28 mouse cellular contexts compared by ENCODE assay signal in the genomic region with DNA sequence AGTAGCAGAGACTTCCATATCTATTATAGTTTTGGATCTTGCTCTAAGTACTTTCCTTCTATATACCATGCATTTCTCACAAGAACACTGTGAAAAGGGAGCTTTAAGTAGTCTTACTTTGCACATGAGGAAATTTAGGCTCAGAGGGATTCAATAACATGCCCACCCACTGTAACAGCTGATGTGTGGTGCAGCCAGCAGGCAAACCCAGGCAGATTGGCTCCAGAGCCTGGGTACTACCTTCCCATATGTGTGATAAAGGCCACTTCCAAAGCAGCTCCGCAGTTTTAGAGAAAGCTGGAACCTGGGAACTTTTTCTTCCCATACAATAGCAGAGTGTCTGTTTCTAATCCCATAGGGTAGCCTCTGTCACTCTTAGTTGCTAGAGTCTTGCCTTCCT.
A peak's percentile ranks its signal among the peaks of the same experiment; 100 is the strongest.
DNase-seq lines count a peak whose midpoint lies in the region; TF ChIP-seq lines count a peak whose summit lies in the region.
"Had no signal": no experiment of that assay in that cellular context is flagged by ENCODE, and none has a peak within 500 bp of the region (broad histone marks: within the 10 kb centered on the region; RNA-seq: fewer than 3 reads in every experiment).

No protein-coding gene starts in this region.

- 69% methylated on average over 1 of the region's 1 CpGs for WGBS in forebrain, embryonic 10.5 days

- no peaks in the 10 kb centered on the region for H3K9me3 ChIP-seq in forebrain, embryonic 10.5 days
- H3K9me3 ChIP-seq: embryonic facial prominence, embryonic 13.5 days; forebrain, embryonic 13.5 days; hindbrain, embryonic 12.5 days; kidney, embryonic 15.5 days; liver, embryonic 13.5 days; midbrain, embryonic 12.5 days had no signal

- no peaks in the 10 kb centered on the region for H3K36me3 ChIP-seq in forebrain, embryonic 10.5 days (replicated peaks)
- H3K36me3 ChIP-seq: embryonic facial prominence, embryonic 13.5 days; G1E; hindbrain, embryonic 12.5 days; kidney, embryonic 15.5 days; liver, embryonic 13.5 days; midbrain, embryonic 12.5 days had no signal

- peak overlapping the region; percentile 71 for H3K27ac ChIP-seq in layer of hippocampus, adult 2 months
- no peak overlapping the region for H3K27ac ChIP-seq in forebrain, embryonic 10.5 days
- H3K27ac ChIP-seq: embryonic facial prominence, embryonic 13.5 days; forebrain, embryonic 13.5 days; heart, adult 2 months; hindbrain, embryonic 12.5 days; kidney, embryonic 15.5 days; liver, embryonic 13.5 days; midbrain, embryonic 12.5 days had no signal

- no peaks in the 10 kb centered on the region for H3K4me1 ChIP-seq in forebrain, embryonic 10.5 days
- H3K4me1 ChIP-seq: forebrain, embryonic 13.5 days; hindbrain, embryonic 12.5 days; kidney, embryonic 15.5 days; liver, embryonic 13.5 days; midbrain, embryonic 12.5 days had no signal

- no peaks in the 10 kb centered on the region for H3K27me3 ChIP-seq in forebrain, embryonic 10.5 days (ENCODE audit: poor library complexity, severe bottlenecking)
- H3K27me3 ChIP-seq: CH12.LX; embryonic facial prominence, embryonic 13.5 days; forebrain, embryonic 13.5 days; hindbrain, embryonic 12.5 days; kidney, embryonic 15.5 days; liver, embryonic 13.5 days; midbrain, embryonic 12.5 days; Patski had no signal

- no peak overlapping the region for H3K4me3 ChIP-seq in layer of hippocampus, adult 2 months
- H3K4me3 ChIP-seq in forebrain, embryonic 10.5 days = no peak overlapping the region
- H3K4me3 ChIP-seq: embryonic facial prominence, embryonic 13.5 days; erythroblast, embryonic 14.5 days; forebrain, embryonic 13.5 days; heart, adult 2 months; hindbrain, embryonic 12.5 days; kidney, embryonic 15.5 days; liver, embryonic 13.5 days; midbrain, embryonic 12.5 days had no signal

- TF ChIP-seq CTCF in layer of hippocampus, adult 2 months (conservative IDR thresholded peaks at IDR 0.05) = no peak

- DNase-seq in left cerebral cortex, postnatal 25 days (ENCODE audit: low spot score in 2 of 2) = peak; percentile 14 to 73
- DNase-seq in left cerebral cortex, adult 11 months (ENCODE audit: low spot score) = no peak
- peak; percentile 57 to 71 for DNase-seq in layer of hippocampus, adult 2 months (ENCODE audit: low spot score in 2 of 2)
- peak; percentile 15 to 29 for DNase-seq in layer of hippocampus, postnatal 25 days (ENCODE audit: extremely low spot score in 1 of 2, low spot score in 1 of 2)
- peak; percentile 39 for DNase-seq in telencephalon, adult 2 months (ENCODE audit: low read depth, low spot score)
- DNase-seq in forebrain, embryonic 10.5 days (ENCODE audit: extremely low spot score, low spot score) = no peak
- DNase-seq in adrenal gland, adult (ENCODE audit: inconsistent age in 2 of 2, low spot score in 1 of 2) = no peak
- DNase-seq: adrenal gland, adult 8-10 months; B cell, adult 2 months; cerebellum, adult 2 months; cerebellum, postnatal 25 days; embryo, embryonic 11 days; gastrocnemius, postnatal 25 days; heart, adult 2 months; kidney, adult 11 months; kidney, postnatal 4 days; liver, embryonic 13.5 days; lung, embryonic 14.5 days; thymus, postnatal 14 days had no signal

- intact Hi-C loops in left cerebral cortex, postnatal 25 days (cut with DNase I) = no loop called here

Comparison
In these comparisons a context has a peak if more than half of its experiments do, and no peak if none do; other contexts are left out.
1. DNase-seq: peak in left cerebral cortex, postnatal 25 days (2 of 2), layer of hippocampus, adult 2 months (2 of 2), layer of hippocampus, postnatal 25 days (2 of 2) and telencephalon, adult 2 months (single experiment); none in left cerebral cortex, adult 11 months (single experiment), forebrain, embryonic 10.5 days (single experiment) and adrenal gland, adult (0 of 2).